Mouse (Mus musculus) megakaryocyte, adult 5-6 weeks (primary cell): ENCODE measurements around the gene Gins3. TPM values are rescaled to one million over a fixed set of nuclear protein-coding genes. Genes with fewer than 3 reads are reported as not detected.

Experiments
- ATAC-seq: 2 replicates; pipeline ENCODE4 v1.8.0; 2016; ENCODE audit warnings: mild to moderate bottlenecking, inconsistent platforms; ENCODE audit not compliant: poor library complexity, severe bottlenecking
- total RNA-seq, 2 experiments: library from RNA; stranded (forward) in 1 of 2; stranded (reverse) in 1 of 2; fragments of 153-499, 151-499 nt in 1 of 2; fragments of 221-1000, 200-1000 nt in 1 of 2; gene quantifications; 2 replicates each; pipeline versions ENCODE4 v1.2.3 to v1.2.4; 2015 to 2017

Gene Gins3
- total RNA-seq, 2 experiments from 2014 or later = 16.9 to 17.3 TPM

- ATAC-seq = no peak
Measured at GRCm38 (mm10) chr8:95690929-95691541, 57.8 kb downstream of the Gins3 start.

GRCm38 (mm10) chr8:95694631-95695030 is 61.4 kb downstream of the Gins3 start:
- no peak for ATAC-seq

Other genes starting within 250 kb of the Gins3 start
- gene Cfap20, start 198.6 kb upstream of the Gins3 start, total RNA-seq (2015) = 45.0 and 53.8 TPM in 2 replicates
- 28.4 and 34.7 TPM in 2 replicates for gene Cfap20, start 198.6 kb upstream of the Gins3 start, total RNA-seq (2017)
- 83.3 and 88.4 TPM in 2 replicates for gene Csnk2a2, start 143.4 kb upstream of the Gins3 start, total RNA-seq (2015)
- gene Csnk2a2, start 143.4 kb upstream of the Gins3 start, total RNA-seq (2017) = 20.0 and 25.7 TPM in 2 replicates
- not detected in 2 replicates for gene Ccdc113, start 99.4 kb upstream of the Gins3 start, total RNA-seq (2015)
- not detected in 2 replicates for gene Ccdc113, start 99.4 kb upstream of the Gins3 start, total RNA-seq (2017)
- not detected in 2 replicates for gene Prss54, start 57.1 kb upstream of the Gins3 start, total RNA-seq (2015)
- gene Prss54, start 57.1 kb upstream of the Gins3 start, total RNA-seq (2017) = not detected in 2 replicates
- gene Ndrg4, start 43.5 kb downstream of the Gins3 start, total RNA-seq (2015) = not detected in 2 replicates
- gene Ndrg4, start 43.5 kb downstream of the Gins3 start, total RNA-seq (2017) = not detected in 2 replicates
- gene Setd6, start 82.4 kb downstream of the Gins3 start, total RNA-seq (2015) = 17.3 and 19.3 TPM in 2 replicates
- 18.3 and 23.5 TPM in 2 replicates for gene Setd6, start 82.4 kb downstream of the Gins3 start, total RNA-seq (2017)
- 174 and 179 TPM in 2 replicates for gene Cnot1, start 174.0 kb downstream of the Gins3 start, total RNA-seq (2015)
- gene Cnot1, start 174.0 kb downstream of the Gins3 start, total RNA-seq (2017) = 107 and 144 TPM in 2 replicates
- 89.7 and 139 TPM in 2 replicates for gene Sap18b, start 191.9 kb downstream of the Gins3 start, total RNA-seq (2015)
- gene Sap18b, start 191.9 kb downstream of the Gins3 start, total RNA-seq (2017) = 222 and 239 TPM in 2 replicates
- gene Slc38a7, start 220.1 kb downstream of the Gins3 start, total RNA-seq (2015) = 8.0 and 10.0 TPM in 2 replicates
- 9.1 and 11.7 TPM in 2 replicates for gene Slc38a7, start 220.1 kb downstream of the Gins3 start, total RNA-seq (2017)